Mouse (Mus musculus): ENCODE results near the gene Glod5. TPM values are rescaled to one million over a fixed set of nuclear protein-coding genes. Genes with fewer than 3 reads are reported as not detected.

Glod5 gene
- polyA plus RNA-seq, 1 experiment: not detected

GRCm38 (mm10) chrX:7971292-7971691 lies 47.0 kb downstream of the Glod5 start:
- no peak for TF ChIP-seq FOSL1 (IDR thresholded peaks at IDR 0.05; ENCODE audit: insufficient read depth, low read length, poor library complexity, severe bottlenecking)
- no peak for TF ChIP-seq MAX (IDR thresholded peaks at IDR 0.05)
- TF ChIP-seq MYOG (IDR thresholded peaks at IDR 0.05; ENCODE audit: control insufficient read depth, extremely low read depth, insufficient read length): no peak
- no peak for TF ChIP-seq USF1 (IDR thresholded peaks at IDR 0.05; ENCODE audit: low read depth)
- TF ChIP-seq CTCF (IDR thresholded peaks at IDR 0.05; ENCODE audit: control insufficient read depth, insufficient read depth, insufficient read length): no peak
- no peak for TF ChIP-seq CEBPB (IDR thresholded peaks at IDR 0.05; ENCODE audit: low read depth)
- no peak for TF ChIP-seq MYOD1 (IDR thresholded peaks at IDR 0.05; ENCODE audit: control insufficient read depth, insufficient read length, low read depth)
- Histone ChIP-seq H3K4me3 (ENCODE audit: insufficient read depth, poor library complexity, severe bottlenecking) (no peak overlapping the region), H3ac (ENCODE audit: control insufficient read depth, insufficient read length, low read depth) (no peak overlapping the region), H3K36me3 (ENCODE audit: control insufficient read depth, insufficient read depth) (no peaks in the 10 kb centered on the region), H3K27me3 (ENCODE audit: control insufficient read depth, insufficient read depth, insufficient read length) (no peaks in the 10 kb centered on the region), H3K79me2 (ENCODE audit: control insufficient read depth, insufficient read depth) (no peaks in the 10 kb centered on the region), H3K79me3 (ENCODE audit: low read depth) (no peaks in the 10 kb centered on the region)

GRCm38 (mm10) chrX:7968899-7969298 lies 49.4 kb downstream of the Glod5 start:
- Histone ChIP-seq H3K4me3 (ENCODE audit: insufficient read depth, poor library complexity, severe bottlenecking) (no peak overlapping the region), H3K27me3 (ENCODE audit: control insufficient read depth, insufficient read depth, insufficient read length) (no peaks in the 10 kb centered on the region), H3K36me3 (ENCODE audit: control insufficient read depth, insufficient read depth) (no peaks in the 10 kb centered on the region), H3K79me3 (ENCODE audit: low read depth) (no peaks in the 10 kb centered on the region), H3ac (ENCODE audit: control insufficient read depth, insufficient read length, low read depth) (no peak overlapping the region), H3K79me2 (ENCODE audit: control insufficient read depth, insufficient read depth) (no peaks in the 10 kb centered on the region)
- TF ChIP-seq MYOG (IDR thresholded peaks at IDR 0.05; ENCODE audit: control insufficient read depth, extremely low read depth, insufficient read length) (no peak), CTCF (IDR thresholded peaks at IDR 0.05; ENCODE audit: control insufficient read depth, insufficient read depth, insufficient read length) (no peak)

DNA sequence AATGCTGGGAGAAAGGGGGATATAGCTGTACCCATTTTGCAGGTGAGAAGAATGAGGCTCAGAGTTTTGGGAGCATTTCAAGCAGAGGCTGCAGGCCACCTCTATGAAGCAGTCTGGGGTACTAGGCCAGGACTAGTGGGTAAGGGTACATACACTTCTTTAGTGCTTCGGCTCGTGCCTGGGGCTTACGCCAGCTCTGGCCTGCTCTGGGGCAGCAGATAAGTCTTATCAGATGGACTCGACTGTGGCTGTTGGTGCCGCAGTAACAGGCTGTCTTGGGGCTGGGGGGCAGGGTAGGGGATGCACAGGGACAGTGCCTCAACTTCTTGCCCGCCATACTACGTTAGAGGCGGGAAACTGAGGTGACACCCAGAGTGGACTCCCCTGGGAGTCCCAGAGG lies 50.1 kb downstream of the Glod5 start:
- TF ChIP-seq CTCF (IDR thresholded peaks at IDR 0.05; ENCODE audit: control insufficient read depth, insufficient read depth, insufficient read length) (no peak), FOSL1 (IDR thresholded peaks at IDR 0.05; ENCODE audit: insufficient read depth, low read length, poor library complexity, severe bottlenecking) (no peak), MYOD1 (IDR thresholded peaks at IDR 0.05; ENCODE audit: control insufficient read depth, insufficient read length, low read depth) (no peak), USF1 (IDR thresholded peaks at IDR 0.05; ENCODE audit: low read depth) (no peak), MAX (IDR thresholded peaks at IDR 0.05) (no peak), CEBPB (IDR thresholded peaks at IDR 0.05; ENCODE audit: low read depth) (no peak), MYOG (IDR thresholded peaks at IDR 0.05; ENCODE audit: control insufficient read depth, extremely low read depth, insufficient read length) (no peak)

DNA sequence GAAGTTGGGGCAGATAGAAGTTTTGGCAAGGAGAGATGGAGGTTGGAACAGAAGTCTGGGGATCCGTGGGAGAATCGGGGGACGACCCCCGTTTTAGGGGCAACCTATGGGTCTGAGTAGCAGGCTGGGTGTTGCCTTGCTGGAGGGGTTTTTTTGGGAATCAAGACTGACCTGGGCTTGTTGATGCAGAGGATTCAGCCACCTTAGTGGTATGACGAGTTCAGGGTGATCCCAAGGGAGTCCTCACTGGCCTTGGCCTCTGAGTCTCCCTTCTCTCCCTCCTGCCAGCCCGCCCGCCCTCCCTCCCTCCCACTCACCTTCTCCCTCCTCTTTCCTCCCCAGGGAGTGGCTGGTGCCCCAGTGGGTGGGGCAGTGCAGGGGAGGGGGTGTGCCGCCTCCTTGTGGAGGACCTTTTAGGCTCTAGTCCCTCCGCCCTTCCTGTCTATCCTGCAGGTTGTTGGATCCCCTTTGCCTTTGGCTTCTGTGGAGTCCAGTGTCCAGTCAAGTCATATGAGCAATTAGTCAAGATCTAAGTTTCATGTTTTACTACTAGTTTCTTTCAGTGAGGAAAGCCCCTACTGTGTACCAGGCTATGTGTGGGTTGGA lies 50.6 kb downstream of the Glod5 start:
- no peak for TF ChIP-seq CEBPB (IDR thresholded peaks at IDR 0.05; ENCODE audit: low read depth)
- no peak for TF ChIP-seq MYOG (IDR thresholded peaks at IDR 0.05; ENCODE audit: control insufficient read depth, extremely low read depth, insufficient read length)
- no peak for TF ChIP-seq MYOD1 (IDR thresholded peaks at IDR 0.05; ENCODE audit: control insufficient read depth, insufficient read length, low read depth)
- no peak for TF ChIP-seq CTCF (IDR thresholded peaks at IDR 0.05; ENCODE audit: control insufficient read depth, insufficient read depth, insufficient read length)
- no peak for TF ChIP-seq MAX (IDR thresholded peaks at IDR 0.05)
- no peak for TF ChIP-seq FOSL1 (IDR thresholded peaks at IDR 0.05; ENCODE audit: insufficient read depth, low read length, poor library complexity, severe bottlenecking)
- TF ChIP-seq USF1 (IDR thresholded peaks at IDR 0.05; ENCODE audit: low read depth): no peak
- Histone ChIP-seq H3K79me2 (ENCODE audit: control insufficient read depth, insufficient read depth) (no peaks in the 10 kb centered on the region), H3ac (ENCODE audit: control insufficient read depth, insufficient read length, low read depth) (no peak overlapping the region), H3K79me3 (ENCODE audit: low read depth) (no peaks in the 10 kb centered on the region), H3K4me3 (ENCODE audit: insufficient read depth, poor library complexity, severe bottlenecking) (no peak overlapping the region), H3K27me3 (ENCODE audit: control insufficient read depth, insufficient read depth, insufficient read length) (no peaks in the 10 kb centered on the region), H3K36me3 (ENCODE audit: control insufficient read depth, insufficient read depth) (no peaks in the 10 kb centered on the region)

More for the DNA sequence above, 50.1 kb downstream of the Glod5 start:
- Histone ChIP-seq H3K79me3 (ENCODE audit: low read depth) (no peaks in the 10 kb centered on the region), H3K4me3 (ENCODE audit: insufficient read depth, poor library complexity, severe bottlenecking) (no peak overlapping the region), H3K27me3 (ENCODE audit: control insufficient read depth, insufficient read depth, insufficient read length) (no peaks in the 10 kb centered on the region), H3ac (ENCODE audit: control insufficient read depth, insufficient read length, low read depth) (no peak overlapping the region), H3K79me2 (ENCODE audit: control insufficient read depth, insufficient read depth) (no peaks in the 10 kb centered on the region), H3K36me3 (ENCODE audit: control insufficient read depth, insufficient read depth) (no peaks in the 10 kb centered on the region)

GRCm38 (mm10) chrX:7966161-7966560 lies 52.1 kb downstream of the Glod5 start:
- Histone ChIP-seq H3K27me3 (ENCODE audit: control insufficient read depth, insufficient read depth, insufficient read length) (no peaks in the 10 kb centered on the region), H3ac (ENCODE audit: control insufficient read depth, insufficient read length, low read depth) (no peak overlapping the region)
- TF ChIP-seq MYOG (IDR thresholded peaks at IDR 0.05; ENCODE audit: control insufficient read depth, extremely low read depth, insufficient read length): no peak
- no peak for TF ChIP-seq USF1 (IDR thresholded peaks at IDR 0.05; ENCODE audit: low read depth)
- TF ChIP-seq CEBPB (IDR thresholded peaks at IDR 0.05; ENCODE audit: low read depth): no peak
- no peak for TF ChIP-seq FOSL1 (IDR thresholded peaks at IDR 0.05; ENCODE audit: insufficient read depth, low read length, poor library complexity, severe bottlenecking)
- TF ChIP-seq MAX (IDR thresholded peaks at IDR 0.05): no peak
- no peak for TF ChIP-seq MYOD1 (IDR thresholded peaks at IDR 0.05; ENCODE audit: control insufficient read depth, insufficient read length, low read depth)
- TF ChIP-seq CTCF (IDR thresholded peaks at IDR 0.05; ENCODE audit: control insufficient read depth, insufficient read depth, insufficient read length): no peak

More at GRCm38 (mm10) chrX:7966161-7966560, 52.1 kb downstream of the Glod5 start:
- Histone ChIP-seq H3K36me3 (ENCODE audit: control insufficient read depth, insufficient read depth) (no peaks in the 10 kb centered on the region), H3K79me2 (ENCODE audit: control insufficient read depth, insufficient read depth) (no peaks in the 10 kb centered on the region), H3K4me3 (ENCODE audit: insufficient read depth, poor library complexity, severe bottlenecking) (no peak overlapping the region), H3K79me3 (ENCODE audit: low read depth) (no peaks in the 10 kb centered on the region)
